Mouse (Mus musculus) mouse embryonic stem cell (cell line): ENCODE results near the gene St3gal3.

Experiments used
- in situ Hi-C, 2 experiments: fragments of 300-500 bp; cut with MboI; formaldehyde crosslinking; loops; 1 replicate in 1 of 2; 3 replicates in 1 of 2; pipeline ENCODE4 v1.14.3; 2019 to 2020; ENCODE audit warnings: low sequenced_read_pairs in 2 of 2, low pct_unique_long_range_greater_than_20kb in 1 of 2, mixed read lengths in 1 of 2; ENCODE audit not compliant: unreplicated experiment in 1 of 2

Gene St3gal3

GRCm38 (mm10) chr4:118134485-118135365 lies at the start of gene St3gal3:
Gene St3gal3, minus strand, starts transcription at chr4:118134914.
- in situ Hi-C loops, result no loop called here

GRCm38 (mm10) chr4:118180301-118181080 lies 45.8 kb upstream of the St3gal3 start:
- in situ Hi-C loops, result no loop called here

- in situ Hi-C loops, result no loop called here
Measured at GRCm38 (mm10) chr4:118179467-118180300, 45.0 kb upstream of the St3gal3 start, which contains the start of gene Kdm4a. Gene Kdm4a, minus strand, starts transcription at chr4:118180043.

DNA sequence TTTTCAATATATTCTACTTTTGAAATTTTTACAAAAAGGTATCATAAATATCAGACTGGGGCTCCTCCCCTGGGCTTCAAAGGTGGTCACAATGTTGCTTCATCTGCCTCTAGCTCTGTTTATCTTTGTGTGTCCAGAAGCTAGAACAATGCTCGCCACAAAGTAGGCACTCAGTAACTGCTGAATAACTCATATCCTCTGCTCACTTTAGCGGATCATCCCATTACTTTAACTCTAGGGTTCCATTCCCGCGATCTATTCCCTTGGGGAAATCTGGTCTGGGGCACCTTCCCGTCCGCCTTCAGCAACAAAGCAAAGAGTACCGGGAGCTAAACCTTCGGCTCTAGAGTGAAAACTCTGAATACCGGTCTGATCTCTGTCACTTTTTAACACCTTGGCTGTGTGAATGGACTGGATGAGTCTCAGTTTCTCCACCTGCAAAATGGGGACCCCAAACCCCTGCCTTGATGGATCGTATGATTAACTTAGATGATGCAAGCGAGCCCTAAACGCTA lies 44.3 kb upstream of the St3gal3 start:
- in situ Hi-C loops, result no loop called here

- in situ Hi-C loops, result no loop called here
Measured at GRCm38 (mm10) chr4:118172461-118172860, 37.7 kb upstream of the St3gal3 start.

GRCm38 (mm10) chr4:118171006-118171405 lies 36.3 kb upstream of the St3gal3 start:
- in situ Hi-C loops, result no loop called here

DNA sequence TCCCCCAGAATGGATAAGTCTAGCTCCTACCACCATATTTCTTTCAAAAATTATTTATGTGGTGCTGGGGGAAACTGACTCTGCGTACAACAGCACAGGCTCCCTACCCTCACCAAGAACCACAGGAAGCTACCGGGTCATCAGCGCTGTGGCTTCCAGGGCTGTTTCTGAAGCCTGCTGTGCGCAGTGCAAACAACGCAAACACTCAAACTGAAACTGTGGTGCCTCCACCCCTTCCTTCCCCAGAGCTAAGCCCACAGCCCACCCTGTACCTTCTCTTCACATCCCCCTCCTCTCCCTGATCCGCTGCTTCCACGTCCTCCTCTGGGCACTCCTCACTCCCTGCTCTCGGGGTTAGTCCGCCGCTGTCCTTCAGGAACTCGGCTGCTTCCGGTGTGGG lies 27.4 kb upstream of the St3gal3 start:
- in situ Hi-C loops, result no loop called here

DNA sequence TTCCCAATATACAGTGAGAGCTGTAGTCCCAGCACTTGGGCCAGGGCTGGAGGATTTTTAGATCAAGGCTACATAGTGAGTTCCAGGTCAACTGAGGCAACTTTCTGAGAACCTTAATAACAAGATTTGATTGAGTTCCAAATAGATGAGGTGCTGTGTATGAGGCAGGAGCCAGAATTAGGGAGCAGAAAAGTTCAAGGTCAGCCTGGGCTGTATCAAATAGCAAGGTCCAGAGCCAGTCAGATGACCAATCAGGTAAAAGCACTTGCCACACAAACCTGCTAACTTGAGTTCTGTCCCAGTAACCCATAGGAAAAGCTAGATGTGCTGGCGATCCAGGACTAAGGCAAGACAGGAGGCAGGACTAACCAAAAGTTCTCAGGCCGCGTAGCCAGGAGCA lies 23.0 kb upstream of the St3gal3 start:
- in situ Hi-C loops, result no loop called here

- in situ Hi-C loops, result no loop called here
Measured at GRCm38 (mm10) chr4:118156559-118156958, 21.8 kb upstream of the St3gal3 start.

DNA sequence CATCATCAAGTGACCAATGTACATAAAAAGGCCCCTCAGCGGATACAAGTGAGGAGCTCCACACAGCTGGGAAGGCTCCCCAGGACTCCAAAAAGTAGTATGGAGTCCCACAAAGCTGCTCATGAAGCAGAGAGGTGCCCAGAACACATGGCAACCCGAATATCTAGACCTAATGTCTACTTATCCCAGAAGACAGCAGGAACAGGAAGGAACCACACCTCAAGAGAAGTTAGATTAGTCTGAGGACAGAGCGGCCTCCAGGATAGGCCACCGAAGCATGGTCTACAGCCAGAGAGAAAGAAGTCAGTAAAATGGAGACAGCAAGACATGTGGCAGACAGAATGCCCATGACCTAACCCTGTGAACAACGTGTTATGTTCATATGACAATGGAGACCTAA lies 20.2 kb upstream of the St3gal3 start:
- in situ Hi-C loops, result no loop called here

GRCm38 (mm10) chr4:118152020-118152785 lies 17.5 kb upstream of the St3gal3 start:
- in situ Hi-C loops, result no loop called here

DNA sequence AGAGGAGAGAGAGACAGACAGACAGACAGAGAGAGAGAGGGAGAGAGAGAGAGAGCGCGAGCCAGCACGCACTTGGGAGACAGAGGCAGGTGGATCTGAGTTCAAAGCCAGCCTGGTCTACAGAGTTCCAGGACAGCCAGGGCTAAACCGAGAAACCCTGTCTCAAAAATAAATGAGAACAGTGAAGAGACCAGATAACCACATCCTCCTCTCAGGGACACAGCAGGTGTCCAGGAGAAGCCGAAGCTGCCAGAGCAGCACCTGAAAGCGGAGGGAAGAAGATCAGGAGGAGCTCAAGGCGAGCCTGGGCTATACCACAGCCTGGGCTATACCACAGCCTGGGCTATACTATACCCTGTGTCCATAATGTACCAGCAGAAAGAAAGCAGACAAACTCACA lies 16.1 kb upstream of the St3gal3 start:
- in situ Hi-C loops, result no loop called here

DNA sequence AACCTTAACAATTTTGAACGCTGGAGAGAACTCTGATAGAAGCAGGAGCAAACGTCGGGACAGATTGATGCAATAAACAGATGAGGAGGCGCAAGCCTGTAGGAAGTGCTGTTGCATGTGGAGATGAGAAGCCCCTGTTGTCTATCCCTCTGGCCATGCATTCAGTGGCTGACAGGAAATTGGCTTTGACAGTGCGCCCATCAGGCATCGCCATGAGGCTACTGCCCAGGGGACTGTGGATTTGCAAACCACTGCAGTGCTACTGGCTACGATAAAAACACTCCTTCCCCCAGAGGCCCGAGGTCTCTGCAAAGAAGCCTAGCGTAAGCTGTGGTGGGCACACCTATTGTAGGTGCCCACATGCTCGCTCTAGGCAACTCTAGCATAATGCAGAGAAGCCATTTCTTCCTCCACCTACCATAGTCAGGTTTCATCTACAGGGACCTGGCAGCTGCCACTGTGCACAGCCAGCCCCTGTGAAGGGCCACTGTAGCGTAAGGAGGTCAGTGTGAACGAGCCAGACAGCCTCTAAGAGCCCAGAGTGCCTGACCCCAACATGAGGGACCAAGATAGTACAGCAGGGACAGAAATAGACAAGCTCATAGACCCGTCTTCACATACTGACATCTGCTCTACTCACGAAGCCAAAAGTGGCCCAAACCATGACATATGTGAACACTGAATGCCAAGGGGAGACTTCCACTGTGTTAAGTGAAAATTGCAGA lies 15.4 kb upstream of the St3gal3 start:
- in situ Hi-C loops, result no loop called here

- in situ Hi-C loops, result no loop called here
Measured at GRCm38 (mm10) chr4:118149055-118149576, 14.4 kb upstream of the St3gal3 start.

GRCm38 (mm10) chr4:118148317-118148687 lies 13.6 kb upstream of the St3gal3 start:
- in situ Hi-C loops, result no loop called here

GRCm38 (mm10) chr4:118147547-118148316 lies 13.0 kb upstream of the St3gal3 start:
- in situ Hi-C loops, result no loop called here
